Mouse (Mus musculus): ENCODE data around the gene a. TPM values are rescaled to one million over a fixed set of nuclear protein-coding genes. Genes with fewer than 3 reads are reported as not detected.

Gene a
- total RNA-seq (2021): under 1 TPM in 1 of 2 experiments, not detected in 1; 0.78 TPM
- long read RNA-seq, experiment 1, partial matches to known transcripts: 0 of 4 reads
- long read RNA-seq, experiment 1, other reads (novel, unspliced or antisense): 4 of 4 reads
- long read RNA-seq, experiment 2, partial matches to known transcripts: 0 of 2 reads
- long read RNA-seq, experiment 2, other reads (novel, unspliced or antisense): 2 of 2 reads

- DNase-seq (ENCODE audit: low spot score in 2 of 2): peak; percentile 91 to 97
Observed at GRCm38 (mm10) chr2:154790656-154791483, at the start of gene a, which contains the start of gene Raly. TSS of gene a (plus strand) at chr2:154791402. TSS of gene Raly (plus strand) at chr2:154791096.

GRCm38 (mm10) chr2:154742911-154743819 lies 48.0 kb upstream of the a start:
- no peak for DNase-seq (ENCODE audit: low spot score in 2 of 2)

DNA sequence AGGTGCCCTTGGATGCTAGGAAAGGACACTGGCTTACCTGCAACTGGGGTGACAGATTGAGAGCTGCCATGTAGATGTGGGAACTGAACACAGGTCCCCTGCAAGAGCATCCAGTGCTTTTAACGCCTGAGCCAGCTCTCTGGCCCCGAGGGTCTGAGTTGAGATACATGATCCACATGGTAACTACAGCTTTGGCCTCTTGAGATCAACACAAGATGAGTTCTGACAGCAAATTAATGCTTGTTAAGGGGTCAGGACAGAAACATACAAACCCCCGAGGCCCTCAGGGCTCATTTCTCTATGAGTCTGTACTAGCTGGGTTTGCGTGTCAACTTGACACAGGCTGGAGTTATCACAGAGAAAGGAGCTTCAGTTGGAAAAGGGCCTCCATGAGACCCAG lies 47.3 kb upstream of the a start:
- no peak for DNase-seq (ENCODE audit: low spot score in 2 of 2)

DNA sequence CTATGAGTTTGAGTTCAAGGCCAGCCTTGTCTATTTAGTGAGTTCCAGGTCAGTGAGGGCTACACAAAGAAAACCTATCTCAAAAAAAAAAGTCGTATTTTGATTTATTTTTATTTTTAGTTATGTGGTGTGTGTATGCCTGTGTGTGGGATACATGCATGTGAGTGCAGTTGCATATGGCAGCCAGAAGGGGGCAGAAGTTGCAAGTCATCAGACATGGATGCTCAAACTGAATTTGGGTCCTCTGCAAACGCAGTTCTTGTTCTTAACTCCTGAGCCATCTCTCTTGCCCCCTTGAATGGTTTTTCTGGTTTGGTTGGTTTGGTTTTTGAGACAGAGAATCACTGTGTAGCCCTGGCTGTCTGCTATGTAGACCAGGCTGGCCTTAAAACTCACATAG lies 42.8 kb upstream of the a start:
- DNase-seq (ENCODE audit: low spot score in 2 of 2): no peak

GRCm38 (mm10) chr2:154749046-154750036 lies 41.9 kb upstream of the a start:
- DNase-seq (ENCODE audit: low spot score in 2 of 2): peak; percentile 45 to 53

DNA sequence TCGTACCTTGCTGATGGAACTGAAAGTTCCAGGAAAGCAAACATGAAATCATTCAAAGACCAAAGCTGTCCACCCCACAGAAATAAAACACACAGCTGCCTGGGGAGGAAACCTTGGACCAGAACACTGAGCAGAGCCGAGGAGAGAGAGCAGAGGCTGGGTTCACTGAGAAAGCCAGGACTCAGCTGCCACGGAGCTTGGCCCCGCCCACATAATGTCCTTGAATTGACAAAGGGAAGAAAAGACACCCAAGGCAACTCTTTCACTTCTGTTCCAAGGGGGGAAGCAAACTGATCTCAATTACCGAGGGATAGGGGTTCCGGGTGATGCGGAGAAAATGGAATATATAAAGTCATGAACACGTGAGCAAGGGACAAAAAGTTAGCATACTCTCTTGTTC lies 39.3 kb upstream of the a start:
- no peak for DNase-seq (ENCODE audit: low spot score in 2 of 2)

GRCm38 (mm10) chr2:154754068-154754560 lies 37.1 kb upstream of the a start:
- DNase-seq (ENCODE audit: low spot score in 2 of 2): no peak

DNA sequence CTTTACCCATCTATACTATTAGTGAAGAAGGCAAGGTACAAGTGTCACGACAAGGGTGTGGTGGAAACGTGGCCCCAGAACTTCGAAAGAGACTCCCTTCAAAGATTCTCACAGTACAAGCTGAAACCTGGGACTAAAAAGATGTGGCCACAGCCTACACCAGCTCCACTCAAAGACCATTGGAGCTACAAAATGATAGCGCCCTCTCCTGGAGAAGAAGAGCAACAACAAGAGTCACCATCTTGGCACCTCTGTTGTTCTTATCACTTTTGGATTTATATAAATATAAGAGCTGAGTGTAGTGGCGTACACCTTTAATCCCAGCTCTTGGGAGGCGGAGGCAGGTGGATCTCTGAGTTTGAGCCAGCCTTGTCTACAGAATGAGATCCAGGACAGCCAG lies 35.4 kb upstream of the a start:
- DNase-seq (ENCODE audit: low spot score in 2 of 2): no peak

DNA sequence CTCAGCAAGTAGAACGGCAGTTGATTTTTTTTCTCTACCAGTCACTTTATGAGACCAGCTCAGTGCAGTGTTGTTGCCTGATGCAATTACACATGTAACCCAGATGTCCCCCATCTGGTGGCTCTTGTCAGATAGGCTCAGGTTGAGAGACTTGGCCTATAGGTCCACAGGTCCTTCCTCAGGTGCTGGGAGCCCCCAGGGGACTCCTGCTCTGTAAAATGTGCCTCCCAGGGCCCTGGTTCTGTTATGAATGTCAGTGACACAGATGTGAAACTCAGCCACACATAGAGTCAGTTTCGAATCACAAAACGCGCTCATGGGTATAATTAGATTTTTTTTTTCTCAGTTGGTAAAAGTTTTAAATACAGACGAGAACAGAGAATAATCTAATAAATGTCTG lies 33.5 kb upstream of the a start:
- no peak for DNase-seq (ENCODE audit: low spot score in 2 of 2)

DNA sequence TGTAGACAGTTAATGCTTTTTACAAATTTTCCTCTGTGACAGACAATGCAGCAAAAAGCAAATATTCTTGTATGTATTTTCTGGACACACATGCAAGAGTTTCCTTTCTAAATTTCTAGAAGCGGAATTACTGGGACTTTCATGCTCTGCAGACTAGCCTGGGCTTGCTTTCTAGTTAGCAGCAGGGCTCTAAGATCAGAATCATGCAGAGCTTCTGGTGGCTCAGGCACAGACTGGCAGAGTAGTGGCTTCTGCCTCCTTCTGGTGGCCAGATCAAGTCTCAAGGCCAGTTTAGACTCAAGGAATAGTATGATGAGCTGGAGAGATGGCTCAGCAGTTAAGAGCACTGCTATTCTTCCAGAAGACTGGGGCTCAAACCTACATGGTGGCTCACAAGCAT lies 32.7 kb upstream of the a start:
- DNase-seq (ENCODE audit: low spot score in 2 of 2): no peak

DNA sequence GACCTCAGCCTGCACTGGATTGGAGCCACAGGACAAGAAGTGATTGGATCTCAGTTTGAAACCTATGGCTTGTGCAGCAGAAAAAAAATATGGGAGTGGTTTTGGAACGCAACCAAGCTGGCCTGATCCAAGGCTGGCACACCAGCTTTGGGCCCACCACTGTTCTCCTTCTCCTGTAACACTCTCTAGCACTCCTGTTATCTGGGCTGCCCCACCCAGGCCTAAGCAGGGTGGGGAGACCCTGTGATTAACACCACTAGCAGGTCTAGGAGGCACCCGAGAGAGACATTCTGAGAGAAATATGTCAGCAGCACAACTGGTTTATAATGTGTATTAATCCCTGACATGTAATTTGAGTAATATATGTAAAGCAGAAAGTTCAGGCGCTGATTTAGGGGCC lies 28.0 kb upstream of the a start:
- DNase-seq (ENCODE audit: low spot score in 2 of 2): no peak

- DNase-seq (ENCODE audit: low spot score in 2 of 2): no peak
Observed at GRCm38 (mm10) chr2:154764828-154765497, 26.2 kb upstream of the a start.

DNA sequence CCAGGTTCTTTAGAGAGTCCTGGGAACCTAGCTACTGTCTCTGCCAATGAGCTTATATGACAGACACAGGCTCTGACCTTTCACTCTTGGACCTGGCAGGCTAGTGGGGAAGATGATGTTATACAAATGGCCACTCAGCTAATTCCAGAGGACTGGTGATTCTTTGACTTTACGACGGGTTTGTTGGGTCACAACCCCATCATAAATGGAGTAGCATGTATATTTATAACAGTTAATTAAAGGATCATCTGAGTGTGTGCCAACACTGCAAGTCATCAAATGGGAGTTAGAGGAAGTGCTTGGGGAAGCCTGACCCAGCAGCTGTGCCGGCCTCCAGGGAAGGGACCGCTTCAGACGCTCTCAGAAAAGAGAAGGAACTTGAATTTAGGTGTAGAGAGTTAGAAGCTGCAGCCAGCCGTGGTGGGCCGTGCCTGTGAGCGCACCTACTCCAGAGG lies 25.6 kb upstream of the a start:
- DNase-seq (ENCODE audit: low spot score in 2 of 2): no peak

- no peak for DNase-seq (ENCODE audit: low spot score in 2 of 2)
Observed at GRCm38 (mm10) chr2:154767051-154767450, 24.2 kb upstream of the a start.

- no peak for DNase-seq (ENCODE audit: low spot score in 2 of 2)
Observed at GRCm38 (mm10) chr2:154769930-154770329, 21.3 kb upstream of the a start, which contains the start of gene Gm14214. TSS of gene Gm14214 (minus strand) at chr2:154770030.

DNA sequence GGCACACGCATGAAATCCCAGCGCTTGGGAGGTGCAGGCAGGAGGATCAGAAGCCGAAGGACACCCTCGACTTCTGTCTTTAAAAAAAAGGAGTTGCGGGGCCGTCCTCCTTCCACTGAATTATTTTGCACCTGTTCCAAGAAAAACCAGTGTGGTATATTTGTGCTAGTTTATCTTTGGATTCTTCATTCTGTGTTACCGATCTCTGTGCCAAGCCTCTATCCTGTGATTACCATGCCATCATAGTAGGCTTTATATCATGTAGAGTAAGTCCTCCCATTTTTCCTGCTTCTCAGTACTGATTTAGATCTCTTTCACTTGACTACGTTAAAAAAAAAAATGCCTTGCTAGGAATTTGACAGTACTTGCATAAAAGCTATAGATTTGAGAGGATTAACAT lies 19.6 kb upstream of the a start:
- no peak for DNase-seq (ENCODE audit: low spot score in 2 of 2)

- no peak for DNase-seq (ENCODE audit: low spot score in 2 of 2)
Observed at GRCm38 (mm10) chr2:154774032-154774431, 17.2 kb upstream of the a start.

GRCm38 (mm10) chr2:154776496-154776895 lies 14.7 kb upstream of the a start:
- no peak for DNase-seq (ENCODE audit: low spot score in 2 of 2)

GRCm38 (mm10) chr2:154779648-154780047 lies 11.6 kb upstream of the a start:
- no peak for DNase-seq (ENCODE audit: low spot score in 2 of 2)

- DNase-seq (ENCODE audit: low spot score in 2 of 2): peak in 1 of 2 experiments; percentile 39
Observed at GRCm38 (mm10) chr2:154782361-154782760, 8.8 kb upstream of the a start.
